Mouse (Mus musculus): ENCODE measurements around the gene Clcn6. TPM values are rescaled to one million over a fixed set of nuclear protein-coding genes. Genes with fewer than 3 reads are reported as not detected.
"Not testable (repeated sequence)": the region's sequence is repeated elsewhere in the genome, so short reads cannot be mapped to it uniquely, and the experiment has no call there.

The Clcn6 gene
- polyA plus RNA-seq, 1 experiment from 2014 or later = 5.4 TPM

GRCm38 (mm10) chr4:148054961-148055695 is 16.5 kb upstream of the Clcn6 start:
- Histone ChIP-seq H3K36me3 (ENCODE audit: control insufficient read depth, insufficient read depth, low read length) (peaks cover 90% of the 10 kb centered on the region), H3K9ac (ENCODE audit: low read length) (no peak overlapping the region), H3K27me3 (ENCODE audit: control insufficient read depth, insufficient read depth, low read length) (no peaks in the 10 kb centered on the region), H3K4me2 (ENCODE audit: low read length) (no peak overlapping the region), H3K4me3 (ENCODE audit: control insufficient read depth in 1 of 2, insufficient read depth in 1 of 2, low read depth in 1 of 2, low read length in 2 of 2) (no peak overlapping the region), H3K9me3 (ENCODE audit: control insufficient read depth, low read length) (no peaks in the 10 kb centered on the region), H3K4me1 (ENCODE audit: control insufficient read depth in 2 of 2, insufficient read depth in 2 of 2, low read length in 2 of 2) (peaks cover 4 to 10% of the 10 kb centered on the region in 2 experiments; a peak in 2 of 4 replicates), H3K27ac (replicated peaks in 1 of 2; ENCODE audit: control insufficient read depth in 1 of 2, insufficient read depth in 1 of 2, low read depth in 2 of 2, low read length in 2 of 2) (no peak overlapping the region)
- ATAC-seq (ENCODE audit: insufficient number of reproducible peaks, insufficient read depth, low FRiP score, low read depth) = no peak
- 92% methylated on average over 21 of the region's 21 CpGs for WGBS

- no peak overlapping the region for H3K27ac ChIP-seq (replicated peaks in 1 of 2; ENCODE audit: control insufficient read depth in 1 of 2, insufficient read depth in 1 of 2, low read depth in 2 of 2, low read length in 2 of 2)
- H3K9ac ChIP-seq (ENCODE audit: low read length) = no peak overlapping the region
- H3K9me3 ChIP-seq (ENCODE audit: control insufficient read depth, low read length) = no peaks in the 10 kb centered on the region
- peaks cover 4 to 10% of the 10 kb centered on the region in 2 experiments; a peak in 2 of 4 replicates for H3K4me1 ChIP-seq (ENCODE audit: control insufficient read depth in 2 of 2, insufficient read depth in 2 of 2, low read length in 2 of 2)
- H3K27me3 ChIP-seq (ENCODE audit: control insufficient read depth, insufficient read depth, low read length) = no peaks in the 10 kb centered on the region
- no peak overlapping the region for H3K4me2 ChIP-seq (ENCODE audit: low read length)
- 94% methylated on average over 12 of the region's 12 CpGs for WGBS
- no peak overlapping the region for H3K4me3 ChIP-seq (ENCODE audit: control insufficient read depth in 1 of 2, insufficient read depth in 1 of 2, low read depth in 1 of 2, low read length in 2 of 2)
- no peak for ATAC-seq (ENCODE audit: insufficient number of reproducible peaks, insufficient read depth, low FRiP score, low read depth)
- H3K36me3 ChIP-seq (ENCODE audit: control insufficient read depth, insufficient read depth, low read length) = peaks cover 99% of the 10 kb centered on the region
Observed at GRCm38 (mm10) chr4:148053417-148053920, 14.8 kb upstream of the Clcn6 start.

- WGBS = 65% methylated on average over 2 of the region's 2 CpGs
- Histone ChIP-seq H3K36me3 (ENCODE audit: control insufficient read depth, insufficient read depth, low read length) (peaks cover 99% of the 10 kb centered on the region), H3K27ac (replicated peaks in 1 of 2; ENCODE audit: control insufficient read depth in 1 of 2, insufficient read depth in 1 of 2, low read depth in 2 of 2, low read length in 2 of 2) (no peak overlapping the region), H3K4me2 (ENCODE audit: low read length) (no peak overlapping the region), H3K4me1 (ENCODE audit: control insufficient read depth in 2 of 2, insufficient read depth in 2 of 2, low read length in 2 of 2) (peaks cover 4 to 10% of the 10 kb centered on the region in 2 experiments; a peak in 2 of 4 replicates), H3K27me3 (ENCODE audit: control insufficient read depth, insufficient read depth, low read length) (no peaks in the 10 kb centered on the region), H3K9ac (ENCODE audit: low read length) (no peak overlapping the region), H3K9me3 (ENCODE audit: control insufficient read depth, low read length) (no peaks in the 10 kb centered on the region), H3K4me3 (ENCODE audit: control insufficient read depth in 1 of 2, insufficient read depth in 1 of 2, low read depth in 1 of 2, low read length in 2 of 2) (no peak overlapping the region)
- ATAC-seq (ENCODE audit: insufficient number of reproducible peaks, insufficient read depth, low FRiP score, low read depth) = no peak
Observed at GRCm38 (mm10) chr4:148052976-148053375, 14.4 kb upstream of the Clcn6 start.

GRCm38 (mm10) chr4:148051886-148052285 is 13.3 kb upstream of the Clcn6 start:
- H3K36me3 ChIP-seq (ENCODE audit: control insufficient read depth, insufficient read depth, low read length) = peaks cover 97% of the 10 kb centered on the region
- ATAC-seq (ENCODE audit: insufficient number of reproducible peaks, insufficient read depth, low FRiP score, low read depth) = no peak

GRCm38 (mm10) chr4:148051046-148051776 is 12.6 kb upstream of the Clcn6 start:
- Histone ChIP-seq H3K4me3 (ENCODE audit: control insufficient read depth in 1 of 2, insufficient read depth in 1 of 2, low read depth in 1 of 2, low read length in 2 of 2) (no peak overlapping the region), H3K9ac (ENCODE audit: low read length) (no peak overlapping the region), H3K27ac (replicated peaks in 1 of 2; ENCODE audit: control insufficient read depth in 1 of 2, insufficient read depth in 1 of 2, low read depth in 2 of 2, low read length in 2 of 2) (no peak overlapping the region), H3K36me3 (ENCODE audit: control insufficient read depth, insufficient read depth, low read length) (peaks cover 90% of the 10 kb centered on the region), H3K27me3 (ENCODE audit: control insufficient read depth, insufficient read depth, low read length) (no peaks in the 10 kb centered on the region), H3K4me2 (ENCODE audit: low read length) (no peak overlapping the region), H3K9me3 (ENCODE audit: control insufficient read depth, low read length) (no peaks in the 10 kb centered on the region), H3K4me1 (ENCODE audit: control insufficient read depth in 2 of 2, insufficient read depth in 2 of 2, low read length in 2 of 2) (no peaks in the 10 kb centered on the region)
- ATAC-seq (ENCODE audit: insufficient number of reproducible peaks, insufficient read depth, low FRiP score, low read depth) = no peak
- 94% methylated on average over 13 of the region's 13 CpGs for WGBS

More at GRCm38 (mm10) chr4:148051886-148052285, 13.3 kb upstream of the Clcn6 start:
- H3K27me3 ChIP-seq (ENCODE audit: control insufficient read depth, insufficient read depth, low read length) = no peaks in the 10 kb centered on the region
- H3K4me3 ChIP-seq (ENCODE audit: control insufficient read depth in 1 of 2, insufficient read depth in 1 of 2, low read depth in 1 of 2, low read length in 2 of 2) = no peak overlapping the region
- H3K27ac ChIP-seq (replicated peaks in 1 of 2; ENCODE audit: control insufficient read depth in 1 of 2, insufficient read depth in 1 of 2, low read depth in 2 of 2, low read length in 2 of 2) = no peak overlapping the region
- H3K9ac ChIP-seq (ENCODE audit: low read length) = no peak overlapping the region
- 88% methylated on average over 11 of the region's 11 CpGs for WGBS
- peaks cover 2 to 6% of the 10 kb centered on the region in 2 experiments; a peak in 2 of 4 replicates for H3K4me1 ChIP-seq (ENCODE audit: control insufficient read depth in 2 of 2, insufficient read depth in 2 of 2, low read length in 2 of 2)
- H3K4me2 ChIP-seq (ENCODE audit: low read length) = no peak overlapping the region
- no peaks in the 10 kb centered on the region for H3K9me3 ChIP-seq (ENCODE audit: control insufficient read depth, low read length)

GRCm38 (mm10) chr4:148050396-148050914 is 11.8 kb upstream of the Clcn6 start:
- not testable (repeated sequence) for H3K4me1 ChIP-seq (ENCODE audit: control insufficient read depth in 2 of 2, insufficient read depth in 2 of 2, low read length in 2 of 2); H3K27ac ChIP-seq (replicated peaks in 1 of 2; ENCODE audit: control insufficient read depth in 1 of 2, insufficient read depth in 1 of 2, low read depth in 2 of 2, low read length in 2 of 2); H3K4me2 ChIP-seq (ENCODE audit: low read length); ATAC-seq (ENCODE audit: insufficient number of reproducible peaks, insufficient read depth, low FRiP score, low read depth); H3K9ac ChIP-seq (ENCODE audit: low read length); H3K27me3 ChIP-seq (ENCODE audit: control insufficient read depth, insufficient read depth, low read length); H3K9me3 ChIP-seq (ENCODE audit: control insufficient read depth, low read length); H3K4me3 ChIP-seq (ENCODE audit: control insufficient read depth in 1 of 2, insufficient read depth in 1 of 2, low read depth in 1 of 2, low read length in 2 of 2)
- peaks cover 87% of the 10 kb centered on the region for H3K36me3 ChIP-seq (ENCODE audit: control insufficient read depth, insufficient read depth, low read length)
- 91% methylated on average over 3 of the region's 3 CpGs for WGBS

- no peak overlapping the region for H3K4me2 ChIP-seq (ENCODE audit: low read length)
- no peak for ATAC-seq (ENCODE audit: insufficient number of reproducible peaks, insufficient read depth, low FRiP score, low read depth)
- peaks cover 76% of the 10 kb centered on the region for H3K36me3 ChIP-seq (ENCODE audit: control insufficient read depth, insufficient read depth, low read length)
Observed at GRCm38 (mm10) chr4:148046450-148047031, 7.9 kb upstream of the Clcn6 start.

More at GRCm38 (mm10) chr4:148046450-148047031, 7.9 kb upstream of the Clcn6 start:
- Histone ChIP-seq H3K4me1 (ENCODE audit: control insufficient read depth in 2 of 2, insufficient read depth in 2 of 2, low read length in 2 of 2) (peaks cover 6 to 12% of the 10 kb centered on the region in 2 experiments), H3K9me3 (ENCODE audit: control insufficient read depth, low read length) (no peaks in the 10 kb centered on the region), H3K4me3 (ENCODE audit: control insufficient read depth in 1 of 2, insufficient read depth in 1 of 2, low read depth in 1 of 2, low read length in 2 of 2) (no peak overlapping the region), H3K9ac (ENCODE audit: low read length) (no peak overlapping the region), H3K27me3 (ENCODE audit: control insufficient read depth, insufficient read depth, low read length) (no peaks in the 10 kb centered on the region), H3K27ac (replicated peaks in 1 of 2; ENCODE audit: control insufficient read depth in 1 of 2, insufficient read depth in 1 of 2, low read depth in 2 of 2, low read length in 2 of 2) (no peak overlapping the region)
- WGBS = 39% methylated on average over 4 of the region's 4 CpGs
